Mouse (Mus musculus): Measurements from ENCODE around the gene Elk4. TPM values are rescaled to one million over a fixed set of nuclear protein-coding genes. Genes with fewer than 3 reads are reported as not detected.

Elk4 gene
- polyA plus RNA-seq, 1 experiment from 2014 or later, result 23.0 TPM

DNA sequence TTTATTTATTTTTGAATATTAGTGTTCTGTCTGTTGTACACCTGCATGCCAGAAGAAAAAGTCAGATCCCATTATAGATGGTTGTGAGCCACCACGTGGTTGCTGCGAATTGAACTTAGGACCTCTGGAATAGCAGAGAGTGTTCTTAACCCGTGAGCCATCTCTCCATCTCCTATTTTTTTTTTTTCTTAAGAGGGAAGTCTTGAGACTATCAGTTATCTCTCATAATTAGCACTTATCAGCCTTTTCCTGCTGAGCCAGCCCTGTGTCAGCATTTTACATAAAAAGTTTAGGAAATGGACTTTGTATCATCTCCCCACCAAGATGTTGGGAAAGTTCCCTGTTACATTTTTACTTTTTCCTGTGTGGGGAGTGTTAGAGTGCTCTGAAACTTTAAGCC, 14.7 kb downstream of the Elk4 start:
- no peak for ATAC-seq (ENCODE audit: insufficient number of reproducible peaks, low FRiP score, low TSS enrichment, low read depth)
- WGBS, result 82% methylated on average over 3 of the region's 3 CpGs
- Histone ChIP-seq H3K4me1 (no peaks in the 10 kb centered on the region), H3K27me3 (no peaks in the 10 kb centered on the region), H3K27ac (replicated peaks) (no peak overlapping the region), H3K9me3 (replicated peaks) (no peaks in the 10 kb centered on the region), H3K4me2 (replicated peaks) (no peak overlapping the region), H3K4me3 (replicated peaks) (no peak overlapping the region), H3K36me3 (peaks cover 71% of the 10 kb centered on the region), H3K9ac (no peak overlapping the region)

DNA sequence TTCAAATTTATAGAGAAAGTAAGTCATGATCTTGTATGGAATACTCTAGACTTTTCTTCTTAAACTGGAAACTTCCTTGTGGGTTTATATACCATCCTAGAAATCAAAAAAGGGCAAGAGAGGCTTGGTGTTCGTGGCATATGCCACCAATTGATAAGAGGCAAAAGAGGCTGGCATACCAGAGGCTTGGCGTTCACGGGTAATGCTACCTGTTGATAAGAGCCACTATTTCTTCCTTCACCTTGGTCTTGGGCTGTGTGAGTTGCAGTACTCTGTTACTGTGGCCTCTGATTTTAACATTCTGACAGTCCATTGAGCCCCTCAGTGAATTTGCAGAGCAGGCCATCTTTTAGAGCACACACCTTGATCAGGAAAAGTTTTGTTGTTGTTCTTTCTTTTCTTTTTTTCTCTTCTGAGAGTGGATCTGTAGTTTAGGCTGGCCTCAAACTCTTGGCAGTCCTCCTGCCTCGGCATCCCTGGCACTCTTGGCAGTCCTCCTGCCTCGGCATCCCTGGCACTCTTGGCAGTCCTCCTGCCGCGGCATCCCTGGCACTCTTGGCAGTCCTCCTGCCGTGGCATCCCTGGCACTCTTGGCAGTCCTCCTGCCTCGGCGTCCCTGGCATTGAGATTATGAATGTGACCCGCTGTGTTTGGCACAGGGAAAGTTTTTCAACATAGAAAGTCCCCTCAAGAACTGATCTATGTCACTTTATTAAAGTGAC, 19.7 kb downstream of the Elk4 start:
- no peak overlapping the region for H3K27ac ChIP-seq (replicated peaks)
- no peak for ATAC-seq (ENCODE audit: insufficient number of reproducible peaks, low FRiP score, low TSS enrichment, low read depth)
- H3K9me3 ChIP-seq (replicated peaks), result no peaks in the 10 kb centered on the region
- H3K36me3 ChIP-seq, result peaks cover 62% of the 10 kb centered on the region
- H3K4me2 ChIP-seq (replicated peaks), result no peak overlapping the region
- no peaks in the 10 kb centered on the region for H3K27me3 ChIP-seq
- WGBS, result 90% methylated on average over 11 of the region's 11 CpGs
- H3K9ac ChIP-seq, result no peak overlapping the region
- H3K4me3 ChIP-seq (replicated peaks), result no peak overlapping the region
- no peaks in the 10 kb centered on the region; the same call in 1 of the 2 replicates for H3K4me1 ChIP-seq

DNA sequence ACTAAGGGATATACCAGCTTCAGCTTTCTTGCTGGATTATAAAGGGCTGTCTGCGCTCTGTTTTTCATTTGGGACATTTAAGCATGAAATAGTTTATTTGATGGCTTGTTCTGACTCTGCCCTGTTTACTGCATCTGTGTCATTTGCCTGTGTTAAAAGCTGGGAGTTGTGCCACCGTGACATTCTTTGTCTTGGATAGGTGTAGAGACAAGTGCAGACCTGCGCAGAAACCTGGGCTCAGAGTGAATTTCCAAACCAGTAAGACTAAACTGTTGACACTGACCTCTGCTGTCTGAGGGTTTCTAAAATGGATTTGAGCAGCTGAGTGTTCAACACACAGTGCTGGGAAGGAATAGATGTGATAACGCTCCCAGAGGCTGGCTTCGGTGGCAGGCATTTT, 20.6 kb downstream of the Elk4 start:
- Histone ChIP-seq H3K27ac (replicated peaks) (no peak overlapping the region), H3K4me3 (replicated peaks) (no peak overlapping the region), H3K4me2 (replicated peaks) (no peak overlapping the region), H3K9me3 (replicated peaks) (no peaks in the 10 kb centered on the region), H3K27me3 (no peaks in the 10 kb centered on the region), H3K9ac (no peak overlapping the region), H3K4me1 (no peaks in the 10 kb centered on the region; the same call in 1 of the 2 replicates), H3K36me3 (peaks cover 68% of the 10 kb centered on the region)
- ATAC-seq (ENCODE audit: insufficient number of reproducible peaks, low FRiP score, low TSS enrichment, low read depth), result no peak
- WGBS, result 65% methylated on average over 5 of the region's 5 CpGs

DNA sequence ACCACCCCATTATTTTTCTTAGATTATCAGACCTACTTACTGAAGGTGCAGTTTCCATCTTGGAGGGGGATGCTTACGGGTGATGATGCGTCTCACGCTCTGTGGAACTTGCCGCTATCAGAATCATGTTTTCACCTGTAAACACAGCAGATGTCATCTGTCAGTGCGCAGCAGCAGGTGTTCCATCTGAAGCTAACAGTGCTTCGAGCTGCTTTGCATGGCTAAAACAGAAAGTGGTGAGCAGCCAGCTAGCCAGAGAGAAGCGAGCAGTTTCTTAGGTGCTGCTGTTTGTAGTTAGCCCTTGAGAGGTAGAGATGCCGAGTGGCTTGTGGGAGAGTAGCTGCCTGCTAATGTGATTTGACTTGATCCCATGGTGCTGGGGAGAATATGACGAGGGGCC, 21.0 kb downstream of the Elk4 start:
- WGBS, result 84% methylated on average over 9 of the region's 9 CpGs

DNA sequence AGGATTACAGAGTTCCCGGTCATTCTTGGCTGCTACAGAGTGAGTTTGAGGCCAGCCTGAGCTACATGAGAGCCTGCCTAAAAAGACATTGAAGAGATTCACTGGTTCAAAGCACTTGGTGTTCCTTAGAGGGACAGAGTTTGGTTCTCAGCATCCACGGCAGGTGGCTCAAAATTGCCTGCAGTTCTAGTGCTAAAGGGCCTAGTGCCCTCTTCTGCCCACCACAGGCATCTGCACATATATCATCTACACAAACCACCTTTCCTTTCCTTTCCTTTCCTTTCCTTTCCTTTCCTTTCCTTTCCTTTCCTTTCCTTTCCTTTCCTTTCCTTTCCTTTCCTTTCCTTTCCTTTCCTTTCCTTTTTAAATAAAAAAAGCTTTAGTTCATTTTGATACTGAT, 23.2 kb downstream of the Elk4 start:
- Histone ChIP-seq H3K4me1 (no peaks in the 10 kb centered on the region; the same call in 1 of the 2 replicates), H3K36me3 (peaks cover 65% of the 10 kb centered on the region), H3K4me2 (replicated peaks) (no peak overlapping the region), H3K27me3 (no peaks in the 10 kb centered on the region), H3K27ac (replicated peaks) (no peak overlapping the region), H3K9ac (no peak overlapping the region), H3K4me3 (replicated peaks) (no peak overlapping the region), H3K9me3 (replicated peaks) (no peaks in the 10 kb centered on the region)
- ATAC-seq (ENCODE audit: insufficient number of reproducible peaks, low FRiP score, low TSS enrichment, low read depth), result no peak
- 76% methylated on average over 2 of the region's 2 CpGs for WGBS

More for the DNA sequence above, 21.0 kb downstream of the Elk4 start:
- H3K9ac ChIP-seq, result no peak overlapping the region
- no peak for ATAC-seq (ENCODE audit: insufficient number of reproducible peaks, low FRiP score, low TSS enrichment, low read depth)
- H3K27me3 ChIP-seq, result no peaks in the 10 kb centered on the region
- H3K4me3 ChIP-seq (replicated peaks), result no peak overlapping the region
- no peak overlapping the region for H3K27ac ChIP-seq (replicated peaks)
- H3K4me2 ChIP-seq (replicated peaks), result no peak overlapping the region
- H3K9me3 ChIP-seq (replicated peaks), result no peaks in the 10 kb centered on the region
- H3K4me1 ChIP-seq, result no peaks in the 10 kb centered on the region; the same call in 1 of the 2 replicates
- peaks cover 67% of the 10 kb centered on the region for H3K36me3 ChIP-seq

DNA sequence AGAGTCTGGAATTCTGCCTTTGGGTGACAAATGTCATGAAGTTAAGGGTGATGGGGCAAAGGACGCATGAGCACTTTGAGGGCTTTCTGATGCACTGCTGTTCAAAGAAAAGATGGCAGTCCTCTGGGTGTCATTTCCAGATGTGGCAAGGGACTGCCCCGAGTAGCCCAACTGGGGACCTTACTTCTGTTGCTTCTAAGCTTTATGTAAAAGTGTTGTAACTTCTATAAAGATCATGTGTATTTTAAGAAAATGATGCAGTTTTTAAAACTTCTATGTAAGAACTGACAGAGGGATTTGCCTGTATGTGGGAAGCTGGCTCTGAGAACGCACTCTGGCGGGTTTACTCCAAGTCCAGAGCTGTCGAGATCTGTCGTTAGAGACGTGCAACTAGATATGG, 24.8 kb downstream of the Elk4 start:
- Histone ChIP-seq H3K4me1 (no peaks in the 10 kb centered on the region; the same call in 1 of the 2 replicates), H3K27me3 (no peaks in the 10 kb centered on the region), H3K4me3 (replicated peaks) (no peak overlapping the region), H3K4me2 (replicated peaks) (no peak overlapping the region), H3K27ac (replicated peaks) (no peak overlapping the region), H3K9ac (no peak overlapping the region), H3K36me3 (peaks cover 54% of the 10 kb centered on the region), H3K9me3 (replicated peaks) (no peaks in the 10 kb centered on the region)
- WGBS, result 87% methylated on average over 7 of the region's 7 CpGs
- no peak for ATAC-seq (ENCODE audit: insufficient number of reproducible peaks, low FRiP score, low TSS enrichment, low read depth)

DNA sequence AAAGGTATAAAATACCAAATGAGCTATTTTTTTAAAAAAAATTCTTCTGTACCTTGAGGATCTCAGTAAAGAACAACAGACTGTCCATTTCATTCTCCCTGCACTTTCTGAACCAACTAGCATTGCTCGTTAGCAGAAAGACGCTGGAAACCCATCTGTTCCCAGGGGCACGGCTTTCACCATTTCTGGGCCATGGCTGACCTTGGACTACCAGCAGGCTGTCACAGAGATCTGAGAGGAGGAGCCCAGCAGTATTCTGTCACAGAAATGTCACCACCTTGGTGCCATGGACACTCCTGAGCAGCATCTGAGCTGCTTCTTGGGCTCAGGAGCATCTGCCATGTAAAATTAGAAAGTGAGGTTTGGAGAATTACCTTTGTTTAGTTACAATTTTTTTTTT, 30.3 kb downstream of the Elk4 start:
- Histone ChIP-seq H3K27ac (replicated peaks) (no peak overlapping the region), H3K4me1 (no peaks in the 10 kb centered on the region), H3K4me2 (replicated peaks) (no peak overlapping the region), H3K27me3 (no peaks in the 10 kb centered on the region), H3K9ac (no peak overlapping the region), H3K4me3 (replicated peaks) (no peak overlapping the region), H3K9me3 (replicated peaks) (no peaks in the 10 kb centered on the region), H3K36me3 (peaks cover 23% of the 10 kb centered on the region)
- WGBS, result 80% methylated on average over 3 of the region's 3 CpGs
- ATAC-seq (ENCODE audit: insufficient number of reproducible peaks, low FRiP score, low TSS enrichment, low read depth), result no peak

DNA sequence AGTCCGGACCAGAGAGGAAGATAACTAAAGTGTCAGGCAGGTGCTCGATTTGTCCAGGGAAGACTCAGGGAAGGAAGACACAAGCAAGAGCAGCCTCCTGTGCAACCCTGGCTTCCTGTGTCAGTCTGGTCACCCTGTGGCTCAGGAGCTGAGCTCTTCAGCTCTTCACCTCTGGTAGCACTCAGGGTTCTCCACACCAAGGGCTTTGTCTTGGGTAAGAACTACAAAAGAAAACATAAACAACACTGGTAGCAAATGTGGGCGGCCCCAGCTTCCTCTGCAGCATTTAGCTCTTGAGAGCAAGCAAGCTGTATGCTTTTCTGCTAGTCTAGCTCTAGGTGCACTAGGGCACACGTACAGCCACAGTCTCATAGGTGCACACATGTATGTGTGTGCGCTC, 31.3 kb downstream of the Elk4 start:
- Histone ChIP-seq H3K27me3 (no peaks in the 10 kb centered on the region), H3K4me3 (replicated peaks) (no peak overlapping the region), H3K9ac (no peak overlapping the region), H3K36me3 (peaks cover 15% of the 10 kb centered on the region), H3K9me3 (replicated peaks) (no peaks in the 10 kb centered on the region), H3K4me2 (replicated peaks) (no peak overlapping the region), H3K4me1 (no peaks in the 10 kb centered on the region), H3K27ac (replicated peaks) (no peak overlapping the region)
- WGBS, result 78% methylated on average over 5 of the region's 5 CpGs
- ATAC-seq (ENCODE audit: insufficient number of reproducible peaks, low FRiP score, low TSS enrichment, low read depth), result no peak

DNA sequence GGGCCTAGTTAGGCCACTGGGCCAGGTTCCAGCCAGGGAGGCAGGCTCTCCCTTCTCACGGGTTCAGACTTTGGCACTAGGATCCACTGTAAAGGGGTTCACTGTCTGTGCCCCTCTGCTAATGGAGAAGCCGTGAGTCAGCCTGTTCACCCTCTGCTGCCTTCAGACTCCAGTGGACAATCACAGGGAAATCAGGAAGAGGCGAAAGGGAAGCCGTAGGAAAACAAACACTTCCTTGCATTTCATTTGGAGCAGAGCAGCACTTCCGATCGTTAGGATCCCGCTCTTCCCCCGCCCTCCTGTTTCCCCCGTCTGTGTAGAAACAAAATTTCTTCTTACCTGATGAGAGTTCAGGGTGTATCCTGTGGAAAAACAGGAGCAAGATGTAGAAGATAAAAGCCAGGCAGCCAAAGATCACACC, 32.8 kb downstream of the Elk4 start:
- Histone ChIP-seq H3K4me1 (no peaks in the 10 kb centered on the region), H3K36me3 (peaks cover 3% of the 10 kb centered on the region), H3K27ac (replicated peaks) (no peak overlapping the region; the same call in 1 of the 2 replicates), H3K4me2 (replicated peaks) (no peak overlapping the region), H3K9me3 (replicated peaks) (no peaks in the 10 kb centered on the region), H3K4me3 (replicated peaks) (no peak overlapping the region), H3K9ac (no peak overlapping the region), H3K27me3 (no peaks in the 10 kb centered on the region)
- ATAC-seq (ENCODE audit: insufficient number of reproducible peaks, low FRiP score, low TSS enrichment, low read depth), result no peak
- 64% methylated on average over 9 of the region's 9 CpGs for WGBS

DNA sequence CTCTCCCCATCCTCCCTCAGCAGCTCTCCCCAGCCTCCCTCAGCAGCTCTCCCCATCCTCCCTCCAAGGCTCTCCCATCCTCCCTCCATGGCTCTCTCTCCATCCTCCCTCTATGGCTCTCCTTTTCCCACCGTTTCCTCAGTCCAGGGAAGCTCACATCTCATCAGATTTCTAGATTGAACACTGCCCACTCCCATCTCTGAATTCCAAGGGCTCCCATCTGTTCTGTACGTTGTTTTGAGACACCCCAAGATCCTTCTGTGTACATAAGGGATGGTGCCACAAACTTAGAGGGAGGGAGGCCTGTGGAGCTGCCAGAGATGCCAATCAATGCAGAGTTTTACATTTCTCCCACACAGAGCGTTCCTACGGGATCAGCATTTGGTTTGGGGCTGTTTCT, 36.4 kb downstream of the Elk4 start:
- WGBS, result 46% methylated on average over 4 of the region's 4 CpGs

DNA sequence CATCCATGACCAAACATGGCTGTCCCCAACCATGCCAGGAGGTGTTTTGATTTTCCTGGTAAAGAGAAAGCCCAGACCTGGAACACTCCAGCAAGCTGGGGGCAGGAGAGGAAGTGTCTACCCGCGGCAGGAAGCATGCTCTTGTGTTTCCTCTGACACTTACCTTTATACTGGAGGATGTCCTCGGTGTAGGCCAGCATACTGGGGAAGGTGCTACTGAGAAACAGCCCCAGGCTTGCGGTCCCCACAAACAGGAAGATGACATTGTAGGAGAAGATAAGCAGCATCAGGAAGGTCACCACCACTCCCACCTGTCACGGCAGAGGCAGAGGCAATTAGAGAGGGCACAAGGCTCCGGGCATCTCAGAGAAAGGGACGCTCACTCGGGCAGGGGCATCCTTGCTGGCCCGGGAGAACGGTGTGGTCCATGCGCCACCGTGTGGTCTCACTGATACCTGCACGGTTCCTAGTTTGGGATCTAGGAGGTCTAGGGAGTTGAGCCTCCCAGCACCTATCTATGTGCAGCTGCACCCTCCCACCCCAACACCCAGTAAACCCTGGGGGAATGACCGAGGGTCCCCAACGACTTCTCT, 38.8 kb downstream of the Elk4 start:
- Histone ChIP-seq H3K36me3 (no peaks in the 10 kb centered on the region), H3K9ac (no peak overlapping the region), H3K4me2 (replicated peaks) (no peak overlapping the region), H3K4me3 (replicated peaks) (no peak overlapping the region), H3K27me3 (no peaks in the 10 kb centered on the region), H3K9me3 (replicated peaks) (no peaks in the 10 kb centered on the region), H3K27ac (replicated peaks) (no peak overlapping the region), H3K4me1 (0 out of 2 replicates have a peak, but pooled peaks cover 4% of the 10 kb centered on the region)
- 21% methylated on average over 15 of the region's 15 CpGs for WGBS
- ATAC-seq (ENCODE audit: insufficient number of reproducible peaks, low FRiP score, low TSS enrichment, low read depth), result no peak

More for the DNA sequence above, 36.4 kb downstream of the Elk4 start:
- H3K4me3 ChIP-seq (replicated peaks), result no peak overlapping the region
- no peaks in the 10 kb centered on the region for H3K36me3 ChIP-seq
- no peak overlapping the region for H3K4me2 ChIP-seq (replicated peaks)
- H3K9me3 ChIP-seq (replicated peaks), result no peaks in the 10 kb centered on the region
- 0 out of 2 replicates have a peak, but pooled peaks cover 4% of the 10 kb centered on the region for H3K4me1 ChIP-seq
- H3K9ac ChIP-seq, result no peak overlapping the region
- H3K27me3 ChIP-seq, result no peaks in the 10 kb centered on the region
- H3K27ac ChIP-seq (replicated peaks), result no peak overlapping the region
- no peak for ATAC-seq (ENCODE audit: insufficient number of reproducible peaks, low FRiP score, low TSS enrichment, low read depth)

DNA sequence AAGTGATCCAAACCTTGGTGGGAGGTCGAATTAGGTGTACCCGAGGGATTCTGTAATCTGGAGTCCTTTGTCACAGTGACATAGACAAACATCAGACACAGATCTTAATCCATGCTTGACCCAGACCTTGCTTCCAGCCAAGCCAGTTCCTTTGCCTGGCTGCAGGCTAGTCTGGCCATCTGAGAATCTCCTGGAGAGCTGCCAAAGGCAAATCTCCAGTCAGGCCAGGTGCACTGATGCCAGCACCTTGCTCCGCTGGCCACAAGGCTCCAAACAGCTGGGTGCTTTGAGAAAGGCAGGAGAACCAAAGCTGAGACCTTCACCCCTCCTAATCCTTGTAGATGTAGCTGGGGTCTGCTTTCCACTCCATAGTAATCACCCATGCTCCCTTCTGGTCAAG, 44.3 kb downstream of the Elk4 start:
- H3K9ac ChIP-seq, result no peak overlapping the region
- WGBS, result 71% methylated on average over 3 of the region's 3 CpGs
- H3K4me2 ChIP-seq (replicated peaks), result no peak overlapping the region
- ATAC-seq (ENCODE audit: insufficient number of reproducible peaks, low FRiP score, low TSS enrichment, low read depth), result no peak
- H3K4me1 ChIP-seq, result no peaks in the 10 kb centered on the region
- H3K27me3 ChIP-seq, result no peaks in the 10 kb centered on the region
- no peaks in the 10 kb centered on the region for H3K9me3 ChIP-seq (replicated peaks)
- H3K4me3 ChIP-seq (replicated peaks), result no peak overlapping the region
- H3K36me3 ChIP-seq, result no peaks in the 10 kb centered on the region
- H3K27ac ChIP-seq (replicated peaks), result no peak overlapping the region

All from embryonic facial prominence, embryonic 15.5 days (tissue).